Mouse (Mus musculus) hindbrain, embryonic 16.5 days (tissue): Measurements from ENCODE around the gene Spcs2. TPM values are rescaled to one million over a fixed set of nuclear protein-coding genes. Genes with fewer than 3 reads are reported as not detected.

Experiments
- ATAC-seq: fragments of 200-750 bp; cut with Nextera tagmentation; 2 replicates; pipeline ENCODE4 v1.8.0; 2017; ENCODE audit warnings: moderate TSS enrichment, moderate library complexity
- H3K27ac ChIP-seq: fragments of 300-500 bp; sonication (generic); 2 replicates; pipeline ENCODE4 v1.5.1; 2014; ENCODE audit warnings: low read depth, mild to moderate bottlenecking, control low read depth, low read length, moderate library complexity
- H3K27me3 ChIP-seq: fragments of 300-500 bp; sonication (generic); replicated peaks from 2 replicates; pipeline ENCODE4 v1.6.1; 2014; ENCODE audit warnings: low read length; ENCODE audit not compliant: control insufficient read depth, insufficient read depth
- H3K36me3 ChIP-seq: fragments of 300-500 bp; sonication (generic); 2 replicates; pipeline ENCODE4 v1.6.1; 2014; ENCODE audit warnings: mild to moderate bottlenecking, low read length, moderate library complexity, mixed read lengths; ENCODE audit not compliant: control insufficient read depth, insufficient read depth
- H3K4me1 ChIP-seq: fragments of 300-500 bp; sonication (generic); 2 replicates; pipeline ENCODE4 v1.6.1; 2014; ENCODE audit warnings: low read depth, low read length; ENCODE audit not compliant: control insufficient read depth, insufficient read depth
- H3K4me2 ChIP-seq: fragments of 300-500 bp; sonication (generic); 2 replicates; pipeline ENCODE4 v1.6.1; 2014; ENCODE audit warnings: mild to moderate bottlenecking, low read length, control low read depth, moderate library complexity
- H3K4me3 ChIP-seq: fragments of 300-500 bp; sonication (generic); 2 replicates; pipeline ENCODE4 v1.5.1; 2014; ENCODE audit warnings: mild to moderate bottlenecking, low read length, control low read depth, moderate library complexity
- H3K9ac ChIP-seq: fragments of 300-500 bp; sonication (generic); 2 replicates; pipeline ENCODE4 v1.6.1; 2014; ENCODE audit warnings: low read depth, mild to moderate bottlenecking, control low read depth, low read length, moderate library complexity
- H3K9me3 ChIP-seq: fragments of 300-500 bp; sonication (generic); 2 replicates; pipeline ENCODE4 v1.6.1; 2014; ENCODE audit warnings: mild to moderate bottlenecking, low read length, moderate library complexity; ENCODE audit not compliant: control insufficient read depth
- WGBS: fragments of 180-500 bp; shearing (Covaris S2); extraction: QIAGEN DNeasy Blood & Tissue Kit; methylation state at CpG from one replicate; pipeline ENCODE4 v1.1.7; 2014; 5-methylcytosine and 5-hydroxymethylcytosine counted together
- polyA plus RNA-seq: library from polyadenylated mRNA; unstranded; fragments of >200 nt; fragmentation: Nextera tagmentation; extraction: Ambion mirVana; gene quantifications from 2 replicates; pipeline ENCODE4 v1.2.1, GENCODE M21; 2015

Gene Spcs2
- polyA plus RNA-seq, 1 experiment from 2014 or later, result 290 TPM

- 77% methylated on average over 3 of the region's 3 CpGs for WGBS
- no peaks in the 10 kb centered on the region for H3K9me3 ChIP-seq
- no peaks in the 10 kb centered on the region for H3K36me3 ChIP-seq
- no peak overlapping the region for H3K4me2 ChIP-seq
- no peak for ATAC-seq
- no peak overlapping the region for H3K9ac ChIP-seq
- H3K27ac ChIP-seq, result peak overlapping the region; percentile 44; the same call in 1 of the 2 replicates
- H3K27me3 ChIP-seq, result no peaks in the 10 kb centered on the region
- no peak overlapping the region for H3K4me3 ChIP-seq
- peaks cover 14% of the 10 kb centered on the region; the same call in 1 of the 2 replicates for H3K4me1 ChIP-seq
Measured at GRCm38 (mm10) chr7:99893967-99894366, 30.7 kb upstream of the Spcs2 start.

GRCm38 (mm10) chr7:99892351-99892750 lies 29.1 kb upstream of the Spcs2 start:
- Histone ChIP-seq H3K4me1 (peaks cover 14% of the 10 kb centered on the region; the same call in 1 of the 2 replicates), H3K9me3 (no peaks in the 10 kb centered on the region), H3K36me3 (no peaks in the 10 kb centered on the region), H3K9ac (no peak overlapping the region), H3K4me3 (no peak overlapping the region), H3K4me2 (no peak overlapping the region), H3K27me3 (no peaks in the 10 kb centered on the region), H3K27ac (no peak overlapping the region)
- 89% methylated on average over 2 of the region's 2 CpGs for WGBS
- ATAC-seq, result no peak

GRCm38 (mm10) chr7:99891471-99891870 lies 28.2 kb upstream of the Spcs2 start:
- H3K4me2 ChIP-seq, result no peak overlapping the region
- H3K27ac ChIP-seq, result no peak overlapping the region
- peaks cover 14% of the 10 kb centered on the region; the same call in 1 of the 2 replicates for H3K4me1 ChIP-seq
- no peaks in the 10 kb centered on the region for H3K9me3 ChIP-seq
- H3K4me3 ChIP-seq, result no peak overlapping the region
- no peaks in the 10 kb centered on the region for H3K36me3 ChIP-seq
- no peak overlapping the region for H3K9ac ChIP-seq
- no peak for ATAC-seq
- H3K27me3 ChIP-seq, result no peaks in the 10 kb centered on the region
- WGBS, result 67% methylated on average over 3 of the region's 3 CpGs

GRCm38 (mm10) chr7:99890168-99890755 lies 27.0 kb upstream of the Spcs2 start:
- 75% methylated on average over 3 of the region's 3 CpGs for WGBS
- Histone ChIP-seq H3K27ac (no peak overlapping the region), H3K4me3 (no peak overlapping the region), H3K27me3 (no peaks in the 10 kb centered on the region), H3K9me3 (no peaks in the 10 kb centered on the region), H3K36me3 (no peaks in the 10 kb centered on the region), H3K9ac (no peak overlapping the region), H3K4me2 (no peak overlapping the region), H3K4me1 (peaks cover 14% of the 10 kb centered on the region; the same call in 1 of the 2 replicates)
- ATAC-seq, result no peak

GRCm38 (mm10) chr7:99889175-99889880 lies 26.1 kb upstream of the Spcs2 start:
- Histone ChIP-seq H3K4me3 (no peak overlapping the region), H3K4me2 (no peak overlapping the region), H3K27ac (no peak overlapping the region), H3K27me3 (no peaks in the 10 kb centered on the region), H3K36me3 (no peaks in the 10 kb centered on the region), H3K9me3 (no peaks in the 10 kb centered on the region), H3K9ac (no peak overlapping the region), H3K4me1 (peaks cover 9% of the 10 kb centered on the region; the same call in 1 of the 2 replicates)
- WGBS, result 45% methylated on average over 10 of the region's 10 CpGs
- peak; percentile 38; the same call in 1 of the 2 replicates for ATAC-seq

GRCm38 (mm10) chr7:99887743-99888142 lies 24.5 kb upstream of the Spcs2 start:
- no peaks in the 10 kb centered on the region for H3K36me3 ChIP-seq
- no peaks in the 10 kb centered on the region for H3K9me3 ChIP-seq
- H3K27ac ChIP-seq, result no peak overlapping the region
- no peaks in the 10 kb centered on the region for H3K27me3 ChIP-seq
- H3K4me2 ChIP-seq, result no peak overlapping the region
- peaks cover 5% of the 10 kb centered on the region; the same call in 1 of the 2 replicates for H3K4me1 ChIP-seq
- ATAC-seq, result no peak
- no peak overlapping the region for H3K4me3 ChIP-seq
- H3K9ac ChIP-seq, result no peak overlapping the region

- Histone ChIP-seq H3K4me3 (no peak overlapping the region), H3K9ac (no peak overlapping the region), H3K4me2 (no peak overlapping the region), H3K36me3 (no peaks in the 10 kb centered on the region), H3K4me1 (peaks cover 5% of the 10 kb centered on the region; the same call in 1 of the 2 replicates), H3K27ac (no peak overlapping the region), H3K27me3 (no peaks in the 10 kb centered on the region), H3K9me3 (no peaks in the 10 kb centered on the region)
- WGBS, result 88% methylated on average over 2 of the region's 2 CpGs
- ATAC-seq, result no peak
Measured at GRCm38 (mm10) chr7:99887230-99887735, 24.0 kb upstream of the Spcs2 start.

- Histone ChIP-seq H3K4me2 (no peak overlapping the region), H3K36me3 (no peaks in the 10 kb centered on the region), H3K9me3 (no peaks in the 10 kb centered on the region), H3K27ac (no peak overlapping the region), H3K4me3 (no peak overlapping the region), H3K4me1 (peaks cover 5% of the 10 kb centered on the region; the same call in 1 of the 2 replicates), H3K27me3 (no peaks in the 10 kb centered on the region), H3K9ac (no peak overlapping the region)
- 37% methylated on average over 2 of the region's 2 CpGs for WGBS
- ATAC-seq, result peak; percentile 60; the same call in 1 of the 2 replicates
Measured at GRCm38 (mm10) chr7:99878254-99878653, 15.0 kb upstream of the Spcs2 start.

- Histone ChIP-seq H3K36me3 (no peaks in the 10 kb centered on the region), H3K4me3 (no peak overlapping the region), H3K9ac (no peak overlapping the region), H3K9me3 (no peaks in the 10 kb centered on the region), H3K4me1 (peaks cover 5% of the 10 kb centered on the region; the same call in 1 of the 2 replicates), H3K4me2 (no peak overlapping the region), H3K27me3 (no peaks in the 10 kb centered on the region), H3K27ac (no peak overlapping the region)
- WGBS, result 4% methylated on average over 3 of the region's 3 CpGs
- ATAC-seq, result peak; percentile 78
Measured at GRCm38 (mm10) chr7:99876345-99876744, 13.1 kb upstream of the Spcs2 start.
